Mouse (Mus musculus) Patski (cell line): Measurements from ENCODE around the gene Gm3417. TPM values are rescaled to one million over a fixed set of nuclear protein-coding genes. Genes with fewer than 3 reads are reported as not detected.
"Not testable (repeated sequence)": the region's sequence is repeated elsewhere in the genome, so short reads cannot be mapped to it uniquely, and the experiment has no call there.

Experiments
- ATAC-seq: fragments of 100-300 bp; one replicate; pipeline ENCODE4 v1.8.0; 2021
- CTCF ChIA-PET: fragments of 350-600 bp; sonication (Branson Sonifier 250); formaldehyde crosslinking; loops from one replicate; lab custom pipeline; 2022; ENCODE audit warnings: inconsistent platforms; lab: Charles Lee
- POLR2A ChIA-PET: fragments of 350-600 bp; sonication (Branson Sonifier 250); formaldehyde crosslinking; loops from one replicate; lab custom pipeline; 2022; ENCODE audit warnings: antibody characterized with exemption, inconsistent platforms; lab: Charles Lee
- DNase-seq: peaks from one replicate; pipeline ENCODE4 v3.0.0-alpha.2; 2011; ENCODE audit warnings: low read depth, low spot score
- H3K27me3 ChIP-seq: fragments of 371-371 bp; one replicate; pipeline ENCODE4 v1.5.1; 2021
- CTCF ChIP-seq: fragments of 100-300 bp; IDR thresholded peaks from one replicate; pipeline ENCODE4 v1.5.1; 2021
- in situ Hi-C: fragments of 300-500 bp; cut with MboI; formaldehyde crosslinking; loops from 3 replicates; pipeline ENCODE4 v1.11.1; 2018; ENCODE audit warnings: low pct_unique_long_range_greater_than_20kb, mixed read lengths
- polyA plus RNA-seq: library from polyadenylated mRNA; unstranded; gene quantifications from one replicate; pipeline ENCODE4 v1.2.3, GENCODE M21; 2021

The Gm3417 gene
- polyA plus RNA-seq, 1 experiment from 2014 or later: not detected

DNA sequence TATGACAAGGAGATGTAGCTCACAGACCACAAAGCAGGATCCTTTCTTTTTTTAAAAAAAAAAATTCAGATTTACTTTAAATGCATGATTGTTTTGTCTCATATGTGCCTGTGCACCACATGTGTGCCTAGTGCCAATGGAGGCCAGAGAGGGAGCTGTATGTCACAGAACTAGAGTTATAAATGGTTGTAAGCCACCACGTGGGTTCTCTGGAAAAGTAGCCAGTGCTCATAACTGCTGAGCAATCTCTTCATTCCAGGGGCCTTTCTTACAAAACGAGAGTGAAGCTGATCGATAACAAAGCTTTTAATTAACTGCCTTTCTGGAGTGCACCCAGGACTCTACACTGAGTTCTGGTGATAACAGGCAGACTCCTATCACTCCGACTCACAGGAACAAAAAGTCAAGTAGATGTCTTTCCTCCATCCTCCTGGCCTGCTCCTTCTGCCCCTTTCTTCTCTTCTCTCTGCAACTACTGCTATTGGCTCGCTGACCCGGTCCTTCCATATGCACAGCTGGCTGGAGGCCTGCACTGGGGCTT, 10.1 kb downstream of the Gm3417 start:
- DNase-seq, ATAC-seq, POLR2A ChIA-PET, H3K27me3 ChIP-seq, CTCF ChIA-PET: not testable (repeated sequence)
- in situ Hi-C loops: loop anchor here (25.0 kb wide), 1 partner anchor 769 kb away; no protein-coding TSS in a partner anchor

- CTCF ChIA-PET, POLR2A ChIA-PET, DNase-seq, H3K27me3 ChIP-seq: not testable (repeated sequence)
- ATAC-seq: peak; percentile 47
- in situ Hi-C loops: loop anchor here (25.0 kb wide), 1 partner anchor 776 kb away; no protein-coding TSS in a partner anchor
Observed at GRCm38 (mm10) chr17:14961557-14962154, 16.9 kb downstream of the Gm3417 start.

GRCm38 (mm10) chr17:14960951-14961556, 17.5 kb downstream of the Gm3417 start, which contains the start of gene Phf10:
Phf10 (minus strand) TSS chr17:14961273.
- POLR2A ChIA-PET, CTCF ChIA-PET, DNase-seq, H3K27me3 ChIP-seq: not testable (repeated sequence)
- ATAC-seq: peak; percentile 81
- in situ Hi-C loops: loop anchor here (25.0 kb wide), 1 partner anchor 776 kb away; no protein-coding TSS in a partner anchor

DNA sequence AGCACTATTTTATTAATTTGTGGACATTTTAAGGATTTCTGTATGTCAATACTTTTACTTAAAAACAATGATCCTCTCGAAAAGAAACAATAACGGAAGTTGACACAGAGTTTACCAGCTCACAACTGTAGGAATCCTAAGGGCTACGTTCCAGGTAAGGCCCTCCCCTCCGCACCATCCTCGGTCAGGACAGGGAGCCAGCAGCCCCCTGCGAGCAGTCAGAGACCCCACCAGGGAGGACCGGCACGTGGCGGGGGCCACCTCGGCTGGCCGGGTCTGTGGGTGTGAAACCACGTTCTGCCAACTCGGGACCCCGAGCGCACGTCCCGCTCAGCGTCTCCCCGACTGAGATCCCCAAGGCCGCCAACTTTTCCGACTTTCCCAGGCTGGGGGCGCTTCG, 18.1 kb downstream of the Gm3417 start:
- no peaks in the 10 kb centered on the region for H3K27me3 ChIP-seq
- DNase-seq: no peak
- no peak for TF ChIP-seq CTCF
- ChIA-PET POLR2A (no interaction called here), CTCF (interaction anchor here (1.0 kb wide), 1 partner anchor 45 kb away, joined by 3 read pairs; no protein-coding TSS in a partner anchor)
- ATAC-seq: peak; percentile 0
- in situ Hi-C loops: loop anchor here (25.0 kb wide), 1 partner anchor 777 kb away; no protein-coding TSS in a partner anchor

- POLR2A ChIA-PET: no interaction called here
- TF ChIP-seq CTCF: no peak
- DNase-seq: no peak
- CTCF ChIA-PET: interaction anchor here (1.0 to 1.5 kb wide), 2 partner anchors 10 to 45 kb away, joined by 3 to 4 read pairs; no protein-coding TSS in a partner anchor
- ATAC-seq: no peak
- H3K27me3 ChIP-seq: no peaks in the 10 kb centered on the region
- in situ Hi-C loops: loop anchor here (25.0 kb wide), 1 partner anchor 777 kb away; no protein-coding TSS in a partner anchor
Observed at GRCm38 (mm10) chr17:14959979-14960378, 18.6 kb downstream of the Gm3417 start.

GRCm38 (mm10) chr17:14958686-14959327, 19.8 kb downstream of the Gm3417 start:
- no peak for TF ChIP-seq CTCF
- ATAC-seq: no peak
- CTCF ChIA-PET: interaction anchor here (1.5 kb wide), 1 partner anchor 9 kb away, joined by 4 read pairs; no protein-coding TSS in a partner anchor
- POLR2A ChIA-PET: no interaction called here
- DNase-seq: no peak
- in situ Hi-C loops: loop anchor here (25.0 kb wide), 1 partner anchor 778 kb away; no protein-coding TSS in a partner anchor
- H3K27me3 ChIP-seq: no peaks in the 10 kb centered on the region

- no peak for DNase-seq
- no peak for ATAC-seq
- POLR2A ChIA-PET: no interaction called here
- CTCF ChIA-PET: no interaction called here
- no peaks in the 10 kb centered on the region for H3K27me3 ChIP-seq
- TF ChIP-seq CTCF: no peak
- in situ Hi-C loops: loop anchor here (25.0 kb wide), 1 partner anchor 784 kb away; no protein-coding TSS in a partner anchor
Observed at GRCm38 (mm10) chr17:14953452-14953851, 25.1 kb downstream of the Gm3417 start.

DNA sequence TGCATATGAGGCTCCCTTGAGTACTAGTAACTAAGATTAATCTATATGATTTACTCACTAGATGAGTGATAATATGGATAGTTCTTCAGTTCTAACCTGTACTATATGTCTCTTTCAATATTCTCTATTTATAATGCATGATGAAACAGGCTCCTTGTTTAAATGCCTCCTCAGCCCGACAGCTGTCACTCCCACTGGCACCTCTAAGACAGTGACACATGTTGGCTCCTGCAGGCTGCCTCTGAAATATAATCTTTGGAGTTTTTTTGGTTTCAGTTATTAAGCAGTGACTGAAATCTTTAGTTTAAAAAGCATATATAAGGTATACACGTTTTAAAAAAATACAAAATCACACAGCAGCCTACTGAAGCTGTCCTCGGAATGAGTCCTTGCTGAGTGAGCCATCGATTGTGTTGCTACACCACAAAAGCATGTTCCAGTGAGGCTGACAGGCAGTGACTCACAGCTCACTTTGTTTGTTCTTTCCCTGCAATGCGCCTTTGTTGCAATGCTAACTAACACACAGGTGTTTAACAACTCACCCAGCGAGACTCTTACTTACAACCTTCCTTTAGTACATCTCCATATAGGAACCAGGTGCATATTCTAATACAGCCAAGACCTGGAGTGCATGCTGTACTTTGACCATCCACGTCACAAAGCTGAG, 29.3 kb downstream of the Gm3417 start:
- ATAC-seq: no peak
- TF ChIP-seq CTCF: no peak
- POLR2A ChIA-PET: no interaction called here
- no peak for DNase-seq
- H3K27me3 ChIP-seq: no peaks in the 10 kb centered on the region
- in situ Hi-C loops: no loop called here
- CTCF ChIA-PET: interaction anchor here (1.4 kb wide), 1 partner anchor 10 kb away, joined by 4 read pairs; no protein-coding TSS in a partner anchor

DNA sequence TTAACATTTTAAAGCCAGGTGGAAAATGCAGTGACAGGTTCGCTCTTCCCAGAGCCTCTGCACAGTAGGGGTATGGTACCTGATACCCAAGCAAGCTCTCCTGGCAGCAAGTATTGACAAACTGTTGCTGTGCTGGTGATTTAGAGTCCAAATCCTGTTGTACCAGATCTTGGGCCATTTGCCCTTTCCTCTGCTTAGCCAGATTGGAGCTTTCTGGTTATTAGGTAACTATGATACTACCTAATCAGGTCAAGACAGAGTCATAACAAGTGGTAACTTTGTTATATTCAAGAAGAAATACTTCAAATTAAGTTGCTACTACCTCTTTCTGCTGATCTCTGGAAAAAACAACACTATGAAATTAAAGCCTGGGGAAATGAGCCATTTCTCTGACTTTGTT, 34.0 kb downstream of the Gm3417 start:
- POLR2A ChIA-PET: no interaction called here
- DNase-seq: no peak
- no peak for ATAC-seq
- no peak for TF ChIP-seq CTCF
- H3K27me3 ChIP-seq: no peaks in the 10 kb centered on the region
- in situ Hi-C loops: no loop called here
- CTCF ChIA-PET: interaction anchor here (1.9 kb wide), 1 partner anchor 11 kb away, joined by 8 read pairs; no protein-coding TSS in a partner anchor

GRCm38 (mm10) chr17:14943729-14944059, 34.9 kb downstream of the Gm3417 start:
- POLR2A ChIA-PET: interaction anchor here (1.0 kb wide), 1 partner anchor 8 kb away, joined by 4 read pairs; no protein-coding TSS in a partner anchor
- ATAC-seq: peak; percentile 4
- CTCF ChIA-PET: interaction anchor here (0.8 kb wide), 1 partner anchor 383 kb away, joined by 3 read pairs; no protein-coding TSS in a partner anchor
- no peak for DNase-seq
- no peaks in the 10 kb centered on the region for H3K27me3 ChIP-seq
- in situ Hi-C loops: no loop called here
- no peak for TF ChIP-seq CTCF
